Mouse (Mus musculus): ENCODE results near the gene Cped1. TPM values are rescaled to one million over a fixed set of nuclear protein-coding genes. Genes with fewer than 3 reads are reported as not detected.
A peak's percentile ranks its signal among the peaks of the same experiment; 100 is the strongest.

The Cped1 gene
- polyA plus RNA-seq, 1 experiment from 2014 or later = 6.4 TPM

- Histone ChIP-seq H3K9me3 (replicated peaks; ENCODE audit: control insufficient read depth, low read length) (no peaks in the 10 kb centered on the region), H3K36me3 (ENCODE audit: control insufficient read depth, insufficient read depth, low read length) (no peaks in the 10 kb centered on the region), H3K4me3 (ENCODE audit: low read depth, low read length) (peak overlapping the region; percentile 12; the same call in 1 of the 2 replicates), H3K9ac (ENCODE audit: low read depth, low read length) (0 out of 2 replicates have a peak overlapping the region, but pooled peaks have one; percentile 10), H3K4me2 (peak overlapping the region; percentile 43), H3K27me3 (ENCODE audit: control insufficient read depth, insufficient read depth, low read length) (no peaks in the 10 kb centered on the region), H3K27ac (ENCODE audit: low read depth, low read length) (peak overlapping the region; percentile 66), H3K4me1 (ENCODE audit: control insufficient read depth, insufficient read depth, low read length) (no peaks in the 10 kb centered on the region; the same call in 1 of the 2 replicates)
- ATAC-seq (replicated peaks; ENCODE audit: insufficient number of reproducible peaks, low FRiP score, low TSS enrichment) = no peak
- WGBS (ENCODE audit: insufficient replicate concordance) = 44% methylated on average over 4 of the region's 4 CpGs
Measured at GRCm38 (mm10) chr6:22026358-22026673, 40.6 kb downstream of the Cped1 start.

- Histone ChIP-seq H3K27me3 (ENCODE audit: control insufficient read depth, insufficient read depth, low read length) (no peaks in the 10 kb centered on the region), H3K9ac (ENCODE audit: low read depth, low read length) (no peak overlapping the region), H3K9me3 (replicated peaks; ENCODE audit: control insufficient read depth, low read length) (no peaks in the 10 kb centered on the region), H3K4me3 (ENCODE audit: low read depth, low read length) (no peak overlapping the region), H3K4me1 (ENCODE audit: control insufficient read depth, insufficient read depth, low read length) (no peaks in the 10 kb centered on the region; the same call in 1 of the 2 replicates), H3K4me2 (no peak overlapping the region), H3K36me3 (ENCODE audit: control insufficient read depth, insufficient read depth, low read length) (no peaks in the 10 kb centered on the region), H3K27ac (ENCODE audit: low read depth, low read length) (no peak overlapping the region)
- ATAC-seq (replicated peaks; ENCODE audit: insufficient number of reproducible peaks, low FRiP score, low TSS enrichment) = no peak
- 80% methylated on average over 9 of the region's 9 CpGs for WGBS (ENCODE audit: insufficient replicate concordance)
Measured at GRCm38 (mm10) chr6:22026761-22027594, 41.3 kb downstream of the Cped1 start.

GRCm38 (mm10) chr6:22027854-22028253 lies 42.1 kb downstream of the Cped1 start:
- no peak overlapping the region for H3K4me3 ChIP-seq (ENCODE audit: low read depth, low read length)
- WGBS (ENCODE audit: insufficient replicate concordance) = 88% methylated on average over 2 of the region's 2 CpGs
- H3K27ac ChIP-seq (ENCODE audit: low read depth, low read length) = no peak overlapping the region
- H3K9me3 ChIP-seq (replicated peaks; ENCODE audit: control insufficient read depth, low read length) = no peaks in the 10 kb centered on the region
- no peak overlapping the region for H3K9ac ChIP-seq (ENCODE audit: low read depth, low read length)
- no peaks in the 10 kb centered on the region; the same call in 1 of the 2 replicates for H3K4me1 ChIP-seq (ENCODE audit: control insufficient read depth, insufficient read depth, low read length)
- no peak for ATAC-seq (replicated peaks; ENCODE audit: insufficient number of reproducible peaks, low FRiP score, low TSS enrichment)
- H3K27me3 ChIP-seq (ENCODE audit: control insufficient read depth, insufficient read depth, low read length) = no peaks in the 10 kb centered on the region
- H3K4me2 ChIP-seq = no peak overlapping the region
- no peaks in the 10 kb centered on the region for H3K36me3 ChIP-seq (ENCODE audit: control insufficient read depth, insufficient read depth, low read length)

GRCm38 (mm10) chr6:22030381-22030780 lies 44.7 kb downstream of the Cped1 start:
- WGBS (ENCODE audit: insufficient replicate concordance) = 60% methylated on average over 7 of the region's 7 CpGs
- Histone ChIP-seq H3K36me3 (ENCODE audit: control insufficient read depth, insufficient read depth, low read length) (no peaks in the 10 kb centered on the region), H3K9me3 (replicated peaks; ENCODE audit: control insufficient read depth, low read length) (no peaks in the 10 kb centered on the region), H3K4me1 (ENCODE audit: control insufficient read depth, insufficient read depth, low read length) (no peaks in the 10 kb centered on the region; the same call in 1 of the 2 replicates), H3K9ac (ENCODE audit: low read depth, low read length) (no peak overlapping the region), H3K27ac (ENCODE audit: low read depth, low read length) (no peak overlapping the region), H3K27me3 (ENCODE audit: control insufficient read depth, insufficient read depth, low read length) (no peaks in the 10 kb centered on the region), H3K4me2 (no peak overlapping the region), H3K4me3 (ENCODE audit: low read depth, low read length) (no peak overlapping the region)
- no peak for ATAC-seq (replicated peaks; ENCODE audit: insufficient number of reproducible peaks, low FRiP score, low TSS enrichment)

GRCm38 (mm10) chr6:22033188-22033587 lies 47.5 kb downstream of the Cped1 start:
- Histone ChIP-seq H3K9ac (ENCODE audit: low read depth, low read length) (no peak overlapping the region), H3K36me3 (ENCODE audit: control insufficient read depth, insufficient read depth, low read length) (no peaks in the 10 kb centered on the region), H3K4me1 (ENCODE audit: control insufficient read depth, insufficient read depth, low read length) (no peaks in the 10 kb centered on the region), H3K4me2 (no peak overlapping the region), H3K4me3 (ENCODE audit: low read depth, low read length) (no peak overlapping the region), H3K9me3 (replicated peaks; ENCODE audit: control insufficient read depth, low read length) (no peaks in the 10 kb centered on the region), H3K27me3 (ENCODE audit: control insufficient read depth, insufficient read depth, low read length) (no peaks in the 10 kb centered on the region), H3K27ac (ENCODE audit: low read depth, low read length) (no peak overlapping the region)
- no peak for ATAC-seq (replicated peaks; ENCODE audit: insufficient number of reproducible peaks, low FRiP score, low TSS enrichment)
- 74% methylated on average over 4 of the region's 4 CpGs for WGBS (ENCODE audit: insufficient replicate concordance)

- Histone ChIP-seq H3K27ac (ENCODE audit: low read depth, low read length) (no peak overlapping the region), H3K4me3 (ENCODE audit: low read depth, low read length) (no peak overlapping the region), H3K36me3 (ENCODE audit: control insufficient read depth, insufficient read depth, low read length) (no peaks in the 10 kb centered on the region), H3K4me2 (no peak overlapping the region), H3K9ac (ENCODE audit: low read depth, low read length) (no peak overlapping the region), H3K4me1 (ENCODE audit: control insufficient read depth, insufficient read depth, low read length) (no peaks in the 10 kb centered on the region), H3K27me3 (ENCODE audit: control insufficient read depth, insufficient read depth, low read length) (no peaks in the 10 kb centered on the region), H3K9me3 (replicated peaks; ENCODE audit: control insufficient read depth, low read length) (no peaks in the 10 kb centered on the region)
- no peak for ATAC-seq (replicated peaks; ENCODE audit: insufficient number of reproducible peaks, low FRiP score, low TSS enrichment)
- 57% methylated on average over 6 of the region's 6 CpGs for WGBS (ENCODE audit: insufficient replicate concordance)
Measured at GRCm38 (mm10) chr6:22035408-22035807, 49.7 kb downstream of the Cped1 start.

GRCm38 (mm10) chr6:22035895-22036294 lies 50.2 kb downstream of the Cped1 start:
- Histone ChIP-seq H3K4me1 (ENCODE audit: control insufficient read depth, insufficient read depth, low read length) (no peaks in the 10 kb centered on the region), H3K4me2 (no peak overlapping the region), H3K4me3 (ENCODE audit: low read depth, low read length) (no peak overlapping the region), H3K36me3 (ENCODE audit: control insufficient read depth, insufficient read depth, low read length) (no peaks in the 10 kb centered on the region), H3K9me3 (replicated peaks; ENCODE audit: control insufficient read depth, low read length) (no peaks in the 10 kb centered on the region), H3K9ac (ENCODE audit: low read depth, low read length) (no peak overlapping the region), H3K27ac (ENCODE audit: low read depth, low read length) (no peak overlapping the region), H3K27me3 (ENCODE audit: control insufficient read depth, insufficient read depth, low read length) (no peaks in the 10 kb centered on the region)
- 74% methylated on average over 3 of the region's 3 CpGs for WGBS (ENCODE audit: insufficient replicate concordance)
- ATAC-seq (replicated peaks; ENCODE audit: insufficient number of reproducible peaks, low FRiP score, low TSS enrichment) = no peak

- WGBS (ENCODE audit: insufficient replicate concordance) = 70% methylated on average over 8 of the region's 8 CpGs
- no peak overlapping the region for H3K9ac ChIP-seq (ENCODE audit: low read depth, low read length)
- no peak for ATAC-seq (replicated peaks; ENCODE audit: insufficient number of reproducible peaks, low FRiP score, low TSS enrichment)
Measured at GRCm38 (mm10) chr6:22036396-22036795, 50.7 kb downstream of the Cped1 start.

GRCm38 (mm10) chr6:22036911-22037310 lies 51.2 kb downstream of the Cped1 start:
- Histone ChIP-seq H3K4me3 (ENCODE audit: low read depth, low read length) (no peak overlapping the region), H3K27me3 (ENCODE audit: control insufficient read depth, insufficient read depth, low read length) (no peaks in the 10 kb centered on the region), H3K36me3 (ENCODE audit: control insufficient read depth, insufficient read depth, low read length) (no peaks in the 10 kb centered on the region), H3K4me2 (no peak overlapping the region), H3K4me1 (ENCODE audit: control insufficient read depth, insufficient read depth, low read length) (no peaks in the 10 kb centered on the region), H3K27ac (ENCODE audit: low read depth, low read length) (no peak overlapping the region), H3K9me3 (replicated peaks; ENCODE audit: control insufficient read depth, low read length) (no peaks in the 10 kb centered on the region), H3K9ac (ENCODE audit: low read depth, low read length) (no peak overlapping the region)
- ATAC-seq (replicated peaks; ENCODE audit: insufficient number of reproducible peaks, low FRiP score, low TSS enrichment) = no peak
- 42% methylated on average over 1 of the region's 1 CpGs for WGBS (ENCODE audit: insufficient replicate concordance)

More at GRCm38 (mm10) chr6:22036396-22036795, 50.7 kb downstream of the Cped1 start:
- Histone ChIP-seq H3K4me3 (ENCODE audit: low read depth, low read length) (no peak overlapping the region), H3K36me3 (ENCODE audit: control insufficient read depth, insufficient read depth, low read length) (no peaks in the 10 kb centered on the region), H3K4me1 (ENCODE audit: control insufficient read depth, insufficient read depth, low read length) (no peaks in the 10 kb centered on the region), H3K27me3 (ENCODE audit: control insufficient read depth, insufficient read depth, low read length) (no peaks in the 10 kb centered on the region), H3K9me3 (replicated peaks; ENCODE audit: control insufficient read depth, low read length) (no peaks in the 10 kb centered on the region), H3K4me2 (no peak overlapping the region), H3K27ac (ENCODE audit: low read depth, low read length) (no peak overlapping the region)
